Mouse (Mus musculus) retina, adult 2 months (tissue): ENCODE results near the gene Glod4.
"Not testable (repeated sequence)": the region's sequence is repeated elsewhere in the genome, so short reads cannot be mapped to it uniquely, and the experiment has no call there.

Experiments used
- DNase-seq: peaks from one replicate; pipeline ENCODE4 v3.0.0-alpha.2; 2012; ENCODE audit warnings: low read depth, low spot score

Gene Glod4

DNA sequence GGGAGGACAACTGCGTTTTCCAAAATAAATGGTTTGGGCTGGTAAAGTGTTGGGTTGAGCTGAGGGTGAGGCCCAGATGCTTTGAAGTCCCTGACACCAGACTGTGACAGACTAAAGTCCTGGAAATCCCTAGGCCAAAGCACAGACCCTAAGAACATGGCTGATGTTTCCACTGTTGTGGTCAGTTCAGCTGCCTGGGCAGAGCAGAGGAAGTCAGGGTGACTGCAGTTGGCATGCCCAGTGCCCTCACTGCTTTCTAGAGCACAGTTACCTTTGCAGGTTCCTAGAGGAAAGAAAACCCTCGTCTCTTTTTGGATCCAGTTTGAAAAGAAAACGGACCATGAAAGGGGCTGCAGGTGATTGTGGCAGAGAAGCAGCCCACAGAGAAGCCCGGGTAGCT, 13.9 kb upstream of the Glod4 start:
- DNase-seq, result no peak

DNA sequence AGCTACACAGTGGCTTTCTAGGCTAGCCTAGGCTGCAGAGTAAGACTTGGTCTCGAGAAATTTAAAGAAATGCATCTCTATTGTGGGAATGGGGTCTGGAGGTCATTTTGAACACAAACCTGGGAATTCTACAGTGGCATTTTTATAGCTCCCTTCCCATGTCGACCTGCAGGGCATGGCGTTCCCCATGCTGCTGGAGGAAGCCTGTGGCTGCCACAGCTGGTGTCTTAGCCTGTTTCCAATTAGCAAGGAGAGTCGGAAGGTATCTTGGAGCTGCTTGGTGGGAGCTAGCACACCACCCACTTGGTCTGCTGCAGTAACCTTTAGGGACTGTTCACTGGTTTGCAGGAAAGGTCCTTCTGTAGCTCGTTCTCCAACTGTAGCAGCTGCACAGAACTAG, 12.6 kb upstream of the Glod4 start:
- no peak for DNase-seq

DNA sequence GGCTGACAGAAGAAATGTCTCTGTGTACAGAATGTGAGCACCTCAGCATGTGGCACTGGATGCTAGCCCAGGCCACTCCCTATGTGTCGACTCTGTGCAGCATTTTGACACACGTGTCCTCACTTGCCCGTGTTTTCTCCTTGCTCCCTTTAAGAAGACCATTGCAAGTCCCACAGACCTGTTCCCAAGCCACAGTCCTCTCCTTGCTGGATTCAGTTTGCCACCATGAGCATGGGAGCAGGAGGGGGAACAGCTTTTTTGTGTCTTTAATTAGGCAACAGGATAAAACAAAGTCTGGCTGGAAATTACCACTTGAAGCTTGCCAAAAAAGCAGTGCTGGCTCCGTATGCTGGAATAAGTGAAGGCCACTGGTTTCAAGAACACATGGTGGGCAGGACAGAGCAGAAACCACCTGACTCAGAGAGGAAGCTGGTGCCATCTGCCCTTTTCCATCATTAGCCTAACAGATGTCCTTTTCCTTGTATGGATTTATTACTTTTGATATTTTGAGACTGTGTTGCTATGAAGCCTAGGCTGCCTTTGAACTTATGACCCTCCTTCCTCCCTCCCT, 12.0 kb upstream of the Glod4 start:
- DNase-seq, result no peak

DNA sequence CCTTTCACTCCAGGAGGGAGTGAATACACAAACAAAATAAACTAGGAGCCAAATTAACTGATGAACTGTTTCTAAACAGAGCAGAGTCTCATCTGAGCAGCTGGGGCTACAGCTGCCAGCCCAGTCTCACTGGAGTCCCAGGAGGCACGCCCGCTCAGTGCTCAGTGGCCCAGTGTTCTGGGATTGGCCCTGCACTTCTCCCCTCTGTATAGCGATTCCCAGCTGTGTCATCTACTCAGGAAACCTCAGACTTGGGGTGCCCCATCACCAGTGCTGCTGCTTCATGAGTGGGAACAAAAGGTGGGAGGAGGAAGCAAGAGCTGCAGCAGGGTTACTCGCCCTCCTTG, 10.4 kb upstream of the Glod4 start:
- no peak for DNase-seq

DNA sequence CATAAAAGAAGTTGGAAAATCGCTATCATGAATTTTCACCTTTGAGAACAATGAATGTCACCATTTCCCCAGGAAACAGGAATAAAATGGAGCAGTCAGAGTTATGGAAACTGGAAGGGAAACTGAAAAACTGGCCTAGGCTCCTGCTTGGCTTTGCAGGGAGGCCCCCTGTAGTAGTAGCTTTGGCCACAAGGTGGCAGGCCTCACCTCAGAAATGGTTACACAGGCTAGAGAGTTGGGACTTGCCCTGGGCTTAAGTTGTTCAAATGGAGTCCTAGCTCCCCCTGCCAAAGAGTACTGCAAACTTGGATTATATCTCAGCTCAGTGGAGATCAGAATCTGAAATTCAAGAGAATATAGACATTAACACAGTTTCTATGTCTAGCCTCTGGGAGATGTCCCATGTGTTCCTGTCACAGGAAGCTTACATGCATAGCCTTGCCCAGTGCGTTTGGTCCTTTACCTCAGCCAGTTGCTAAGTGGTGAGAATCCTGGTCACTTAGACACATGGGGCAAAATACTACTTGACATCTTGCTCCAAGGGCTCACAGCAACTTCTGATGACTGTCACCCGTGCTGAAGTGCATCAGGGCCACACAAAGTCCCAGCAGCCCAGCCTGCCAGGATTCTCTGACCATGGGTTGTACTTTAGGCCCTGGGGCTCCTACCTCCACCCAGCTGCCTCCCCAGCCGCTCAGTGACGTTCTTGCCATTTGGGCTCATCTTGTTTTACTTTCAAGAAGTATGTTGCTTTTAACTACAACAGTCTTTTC, 9.8 kb upstream of the Glod4 start:
- peak; percentile 52 for DNase-seq

DNA sequence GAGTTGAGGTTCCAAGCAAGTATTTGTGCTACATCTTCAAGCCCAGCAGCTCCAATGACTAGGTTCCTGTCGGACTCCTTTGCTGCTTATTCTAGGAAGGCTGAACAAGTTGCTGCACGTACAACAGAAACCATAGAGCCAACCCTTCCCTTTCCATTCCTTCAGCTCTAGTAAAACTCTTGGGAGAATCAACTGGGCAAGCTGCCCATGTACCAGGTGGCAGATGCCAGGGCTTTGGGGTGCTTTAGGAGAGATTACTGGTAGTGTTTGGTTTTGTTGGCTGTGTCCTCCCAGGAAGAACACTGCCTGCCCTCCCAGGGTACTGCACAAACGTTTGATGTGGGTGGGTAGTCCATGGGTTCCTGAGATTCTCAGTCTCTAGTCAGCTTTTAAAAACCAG, 8.5 kb upstream of the Glod4 start:
- DNase-seq, result no peak

DNA sequence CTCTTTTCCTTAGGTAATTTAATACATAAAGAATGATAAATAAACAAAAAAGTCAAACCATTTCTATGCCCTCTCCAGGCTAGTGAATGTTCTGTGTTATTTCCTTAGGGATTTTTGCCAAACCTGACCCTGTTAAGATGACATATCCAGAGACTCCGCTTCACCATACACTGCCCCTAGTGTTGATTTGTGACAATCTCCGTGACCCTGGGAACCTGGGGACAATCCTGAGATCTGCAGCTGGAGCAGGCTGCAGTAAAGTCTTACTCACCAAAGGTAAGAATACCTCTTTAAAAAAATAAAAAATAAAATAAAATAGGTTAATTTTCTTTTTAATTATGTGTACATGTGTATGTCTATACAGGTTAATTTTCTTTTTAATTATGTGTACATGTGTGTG, 3.7 kb upstream of the Glod4 start:
- DNase-seq, result no peak

DNA sequence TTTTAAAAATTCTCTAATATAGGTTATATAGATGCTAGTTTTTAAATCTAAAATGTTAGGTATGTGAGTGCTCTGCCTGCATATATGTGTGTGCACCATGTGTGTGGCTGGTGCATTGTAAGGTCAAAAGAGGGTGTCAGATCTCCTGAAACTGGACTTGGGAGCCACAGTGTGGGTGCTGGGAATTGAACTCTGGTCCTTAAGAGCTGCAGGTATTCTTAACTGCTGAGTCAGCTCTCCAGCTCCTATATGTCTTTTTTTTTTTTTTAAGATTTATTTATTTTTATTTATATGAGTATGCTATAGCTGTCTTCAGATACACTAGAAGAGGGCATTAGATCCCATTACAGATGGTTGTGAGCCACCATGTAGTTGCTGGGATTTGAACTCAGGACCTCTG, 2.9 kb upstream of the Glod4 start:
- no peak for DNase-seq

DNA sequence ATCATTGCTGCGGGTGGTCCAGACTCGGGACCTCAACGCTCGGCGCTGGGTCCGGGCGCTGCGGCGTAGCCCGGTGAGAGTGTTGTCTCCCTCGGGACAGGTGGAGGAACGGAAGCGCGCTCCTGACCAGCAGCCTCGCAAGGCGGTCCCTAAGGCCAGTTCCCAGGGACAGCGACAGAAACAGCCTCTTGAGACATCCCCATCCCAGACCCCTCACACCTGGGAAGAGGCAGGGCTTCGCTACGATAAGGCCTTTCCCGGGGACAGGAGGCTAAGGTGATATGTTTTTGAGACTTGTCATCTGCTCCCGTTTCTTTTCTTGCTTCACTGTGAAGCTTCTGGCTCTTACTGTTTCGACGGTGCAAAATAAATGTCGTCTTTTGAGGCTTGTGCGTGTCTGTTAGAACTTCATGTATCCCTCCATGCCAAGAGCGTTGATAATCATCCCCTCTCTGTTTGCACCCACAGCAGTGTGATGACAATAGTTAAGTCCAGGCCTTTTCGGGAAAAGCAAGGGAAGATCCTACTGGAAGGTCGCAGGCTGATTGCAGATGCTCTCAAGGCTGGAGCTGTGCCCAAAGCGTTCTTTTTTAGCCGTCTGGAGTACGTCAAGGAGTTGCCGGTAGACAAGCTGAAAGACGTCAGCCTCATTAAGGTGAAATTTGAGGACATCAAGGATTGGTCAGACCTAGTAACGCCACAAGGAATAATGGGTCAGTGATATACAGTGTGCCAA, 454 bp upstream of the Glod4 start:
- no peak for DNase-seq

DNA sequence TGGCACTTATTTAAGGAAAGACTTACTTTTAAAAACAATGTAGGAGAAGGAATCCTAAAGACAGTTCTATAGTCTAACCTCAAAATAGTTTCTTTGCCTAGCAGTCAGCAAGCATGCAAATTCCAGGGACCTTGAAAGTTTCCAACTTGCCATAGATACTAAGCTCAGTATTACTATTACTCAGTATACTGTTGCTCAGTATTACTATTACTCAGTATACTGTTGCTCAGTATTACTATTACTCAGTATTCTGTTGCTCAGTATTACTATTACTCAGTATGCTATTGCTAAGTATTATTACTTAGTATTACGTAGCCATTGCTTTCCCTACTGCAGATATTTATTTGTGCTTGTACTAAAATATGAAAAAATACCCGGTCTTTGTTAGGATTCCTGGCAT, 3.8 kb downstream of the Glod4 start:
- DNase-seq, result no peak

DNA sequence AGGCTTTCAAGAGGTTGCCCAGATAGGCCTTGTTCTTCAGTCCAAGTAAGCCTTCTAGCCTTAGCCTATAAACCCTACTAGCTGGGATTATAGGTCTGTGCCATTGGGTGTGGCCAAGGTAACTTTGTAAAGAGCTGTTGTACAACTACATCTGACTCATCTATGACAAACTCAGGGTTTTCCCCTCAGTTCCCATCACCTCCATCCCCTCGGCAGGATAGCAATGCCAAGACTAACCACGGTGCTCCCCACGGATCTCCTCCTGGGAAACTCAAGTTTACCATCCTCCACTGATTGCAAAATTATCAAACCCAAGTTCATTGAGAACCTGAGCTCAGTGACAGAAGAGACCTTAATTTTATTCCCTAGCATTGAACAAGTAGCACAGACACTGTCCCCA, 7.4 kb downstream of the Glod4 start:
- DNase-seq, result no peak

DNA sequence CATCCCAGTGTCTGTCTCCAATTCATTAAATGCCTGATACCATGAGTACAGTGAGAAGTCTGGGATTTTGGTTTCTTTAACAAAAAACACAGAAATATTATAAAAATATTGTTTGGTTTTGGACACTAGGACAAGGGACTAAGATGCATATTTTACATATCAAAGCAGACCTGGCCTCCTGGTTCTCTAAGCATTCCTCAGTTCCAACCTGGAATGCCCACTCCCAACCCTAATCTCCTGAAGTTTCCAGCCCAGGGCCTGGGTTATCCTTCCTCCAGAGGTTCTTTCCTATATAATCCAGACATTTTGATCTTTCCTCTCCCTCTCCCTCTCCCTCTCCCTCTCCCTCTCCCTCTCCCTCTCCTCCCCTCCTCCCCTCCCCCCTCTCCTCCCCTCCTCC, 18.5 kb downstream of the Glod4 start:
- DNase-seq, result no peak

DNA sequence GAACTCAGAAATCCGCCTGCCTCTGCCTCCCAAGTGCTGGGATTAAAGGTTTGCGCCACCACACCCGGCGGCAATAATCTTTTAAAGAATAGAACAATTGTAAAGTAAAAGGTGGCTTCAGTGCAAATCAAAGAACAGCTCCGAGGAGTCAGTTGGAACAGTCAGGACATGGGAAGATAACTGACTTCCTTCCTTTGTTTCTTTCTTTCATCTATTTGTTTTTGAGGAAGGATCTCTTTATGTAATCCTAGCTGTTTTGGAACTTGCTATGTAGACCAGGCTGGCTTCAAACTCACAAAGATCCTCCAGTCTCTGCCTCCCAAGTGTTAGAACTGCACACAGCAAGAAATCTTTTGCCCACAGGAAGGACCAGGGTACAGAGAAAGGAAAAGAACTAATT, 18.9 kb downstream of the Glod4 start:
- DNase-seq, result no peak

DNA sequence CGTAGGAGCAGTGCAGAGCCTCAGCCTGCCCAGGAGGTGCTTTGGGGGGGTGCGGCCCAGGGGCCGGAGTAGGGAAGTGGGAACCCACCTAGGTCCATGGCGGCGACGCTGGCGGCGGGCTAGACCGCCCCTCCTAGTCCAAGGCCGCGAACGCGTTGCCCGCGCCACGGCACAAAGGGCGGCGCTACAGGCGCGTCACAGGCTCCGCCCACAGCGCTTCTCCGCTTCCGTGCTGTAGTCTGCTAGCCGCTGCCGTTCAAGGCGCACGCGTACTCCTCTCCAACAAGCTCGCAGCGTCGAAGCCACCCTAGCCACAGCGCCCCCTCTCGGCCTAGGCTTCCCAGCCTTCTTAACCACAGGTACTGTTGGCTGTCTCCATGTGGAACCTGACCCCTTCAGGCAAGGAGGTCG, 26.1 kb downstream of the Glod4 start, which contains the start of the genes Dbil5 and Gemin4:
Dbil5 (plus strand) TSS at position 219 of the 411 bp plus-strand sequence.
Gemin4 (minus strand) TSS at position 275 of the 411 bp plus-strand sequence.
- DNase-seq, result peak; percentile 86

DNA sequence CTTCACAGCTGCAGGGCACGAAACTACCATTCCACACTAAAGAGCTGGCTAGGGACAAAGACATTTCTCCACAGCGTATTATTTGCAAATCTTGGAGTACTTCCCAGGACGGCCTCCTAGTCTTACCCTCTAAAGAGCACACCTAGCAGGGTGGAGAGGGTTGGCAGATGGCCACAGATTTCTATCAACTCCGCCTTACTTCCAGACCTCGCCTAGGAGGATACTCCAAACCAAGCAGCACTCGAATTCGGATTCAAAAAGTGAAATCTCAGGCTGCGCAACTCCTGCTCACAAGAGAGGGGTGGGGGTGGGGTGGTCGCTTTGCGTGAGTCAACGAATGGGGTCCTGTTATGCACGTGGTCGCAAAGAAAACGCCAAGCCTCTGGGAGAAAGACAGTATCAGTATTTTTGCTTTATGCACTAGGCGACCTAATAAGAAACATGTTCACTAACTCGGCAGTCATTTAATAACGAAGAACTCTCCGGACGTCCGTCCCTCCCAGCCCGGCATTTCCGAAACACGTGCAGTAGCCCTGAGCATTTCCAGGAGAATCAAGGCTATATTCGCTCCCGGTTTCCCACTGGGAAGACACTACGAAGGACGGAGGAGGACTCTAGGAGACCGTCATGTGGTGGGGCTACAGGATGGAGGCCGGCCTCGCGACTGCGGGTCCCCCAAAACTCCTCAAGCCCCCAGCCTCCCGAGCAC, 26.7 kb downstream of the Glod4 start:
- no peak for DNase-seq

DNA sequence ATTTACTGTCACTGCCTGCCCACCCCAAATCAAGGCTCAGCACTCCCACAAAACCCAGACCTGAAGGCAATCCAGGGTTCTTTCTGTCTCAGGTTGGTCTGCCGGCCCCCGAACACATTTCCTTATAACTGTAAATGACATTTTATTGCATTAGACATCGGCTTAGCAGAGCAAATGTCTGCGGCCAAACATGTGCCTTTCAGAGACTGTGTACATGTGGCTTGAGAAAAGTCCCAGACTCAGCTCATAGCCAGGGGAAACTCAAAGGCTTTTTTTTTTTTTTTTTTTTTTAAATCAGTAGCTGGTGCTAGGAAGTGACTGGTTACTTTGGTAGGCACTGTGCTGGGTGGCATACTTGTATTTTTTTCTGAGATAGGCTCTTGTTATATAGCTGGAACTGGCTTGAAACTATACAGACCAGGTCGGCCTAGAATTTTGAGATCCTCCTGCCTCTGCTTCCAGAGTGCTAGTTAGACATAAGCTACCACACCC, 27.4 kb downstream of the Glod4 start:
- no peak for DNase-seq

DNA sequence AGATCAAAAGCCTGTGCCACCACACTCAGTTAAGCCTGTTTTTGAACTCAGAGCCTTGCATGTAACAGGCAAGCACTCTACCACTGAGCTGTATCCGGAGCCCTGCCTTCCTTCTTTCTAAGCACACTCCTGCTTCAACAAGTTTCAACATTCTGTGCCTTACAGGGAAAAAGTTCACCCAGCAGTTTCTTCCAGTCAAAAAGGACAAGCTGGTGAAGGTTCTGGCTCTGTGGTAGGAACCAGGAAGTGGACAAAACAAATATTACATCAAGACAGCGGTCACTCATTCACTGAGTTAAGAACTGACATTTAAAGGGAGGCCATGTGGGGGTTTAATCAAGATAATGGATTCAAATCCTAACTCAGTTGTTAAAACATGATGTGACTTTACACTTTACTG, 28.5 kb downstream of the Glod4 start:
- DNase-seq, result no peak

DNA sequence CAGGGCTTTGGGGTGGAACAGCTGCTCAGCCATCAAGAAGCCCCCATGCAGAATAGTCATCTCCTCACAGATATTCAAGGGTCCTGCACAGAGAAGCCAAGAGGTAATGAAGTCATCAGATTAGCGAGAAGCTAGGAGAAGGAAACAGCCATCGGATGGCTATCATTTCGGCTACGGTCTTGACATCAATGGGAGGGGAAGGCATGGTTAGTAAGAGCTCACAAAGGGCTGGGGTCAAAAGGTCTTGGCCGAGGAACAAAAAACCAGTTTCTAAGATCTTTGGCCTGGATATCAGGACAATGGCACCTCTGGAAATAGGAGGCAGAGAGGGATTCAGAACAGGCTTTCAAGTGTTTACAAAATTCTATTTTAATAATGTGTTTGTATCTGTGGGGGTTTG, 29.7 kb downstream of the Glod4 start:
- no peak for DNase-seq

DNA sequence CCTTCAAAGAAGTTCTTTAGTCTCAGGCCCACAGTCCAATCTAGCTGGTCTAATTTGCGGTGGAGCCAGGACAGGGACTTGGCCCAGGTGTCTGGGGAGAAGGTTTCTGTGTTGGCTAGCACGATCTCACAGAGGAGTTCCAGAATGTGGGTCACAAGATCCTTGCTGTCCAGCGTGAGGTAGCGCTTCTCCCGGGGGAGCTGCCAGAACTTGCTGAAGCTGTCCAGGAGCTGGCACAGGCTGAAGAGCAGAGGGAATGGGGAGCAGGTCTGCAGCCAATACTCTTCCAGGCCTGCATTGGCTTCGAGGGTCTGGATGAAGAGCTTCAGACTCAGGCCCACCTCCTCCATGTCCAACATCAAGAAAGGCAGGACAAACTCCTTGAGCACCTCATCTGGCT, 31.9 kb downstream of the Glod4 start:
- not testable (repeated sequence) for DNase-seq

DNA sequence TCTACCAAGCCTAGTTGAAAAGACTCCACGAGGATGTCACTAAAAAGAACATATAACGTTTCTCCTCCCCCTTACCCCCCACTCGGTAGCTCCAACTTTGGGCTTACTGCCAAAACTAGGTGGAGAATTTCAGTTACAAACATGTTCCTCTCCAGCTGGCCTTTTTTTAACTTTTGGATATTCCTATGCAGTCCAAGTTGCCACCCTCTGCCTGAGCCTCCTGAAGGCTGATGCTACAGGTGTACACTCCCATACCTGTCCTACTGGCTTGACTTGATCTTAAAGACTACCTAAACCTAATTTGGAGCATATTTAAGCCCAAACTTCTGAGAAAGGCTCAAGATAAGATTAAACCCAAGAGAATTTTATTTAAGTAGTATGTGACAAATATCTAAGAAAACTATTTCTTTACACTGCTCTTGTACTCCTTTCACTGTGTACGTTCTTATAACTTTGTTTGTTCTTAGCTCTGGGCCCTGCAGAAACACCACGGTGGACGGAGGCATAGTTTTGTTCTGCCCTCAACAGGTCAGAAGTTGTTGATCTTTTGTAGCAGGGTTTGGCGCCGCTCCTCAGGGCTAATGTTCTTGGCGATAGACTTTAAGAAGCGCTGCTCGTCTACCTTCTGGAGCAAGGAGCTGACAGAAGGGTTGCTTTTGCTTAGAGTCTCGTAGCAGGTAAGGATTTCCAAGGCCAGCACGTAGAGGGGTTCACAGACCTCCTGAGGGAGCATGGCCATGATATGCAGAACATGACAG, 33.1 kb downstream of the Glod4 start:
- no peak for DNase-seq

DNA sequence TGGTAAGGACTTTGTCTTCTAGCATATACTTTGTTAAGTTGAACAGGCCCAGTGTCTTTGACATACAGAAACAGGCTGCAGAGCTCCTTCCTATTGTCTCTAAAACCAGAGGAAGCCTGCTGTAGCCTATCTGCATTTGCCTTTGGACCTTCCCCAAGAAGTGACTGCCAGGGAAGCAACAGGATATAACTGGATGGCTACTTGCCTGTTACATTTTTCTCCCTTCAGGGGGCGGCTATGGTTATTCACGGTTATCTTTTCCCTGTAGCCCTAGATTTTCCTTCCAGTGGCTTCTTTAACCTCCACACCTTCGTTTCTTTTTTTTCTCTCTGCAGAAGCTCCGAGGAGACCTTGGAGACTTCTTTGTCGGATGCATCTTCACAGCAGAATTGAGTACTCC, 36.7 kb downstream of the Glod4 start:
- DNase-seq, result no peak
